Mouse (Mus musculus) cerebellum, postnatal 10 days (tissue): ENCODE data around the gene Col1a2.

Experiments
- DNase-seq, 2 experiments: peaks; one replicate each; pipeline ENCODE4 v3.0.0; 2021; ENCODE audit warnings: mixed read lengths in 2 of 2

The Col1a2 gene

GRCm38 (mm10) chr6:4504603-4505131, at the start of gene Col1a2:
Gene Col1a2, plus strand, starts transcription at chr6:4504814.
- no peak for DNase-seq

- no peak for DNase-seq
Measured at GRCm38 (mm10) chr6:4455518-4455917, 49.1 kb upstream of the Col1a2 start.

GRCm38 (mm10) chr6:4455961-4456617, 48.5 kb upstream of the Col1a2 start:
- DNase-seq: no peak

- no peak for DNase-seq
Measured at GRCm38 (mm10) chr6:4456691-4457447, 47.7 kb upstream of the Col1a2 start.

- peak; percentile 4 to 14 for DNase-seq
Measured at GRCm38 (mm10) chr6:4457555-4457996, 47.0 kb upstream of the Col1a2 start.

- no peak for DNase-seq
Measured at GRCm38 (mm10) chr6:4465320-4465719, 39.3 kb upstream of the Col1a2 start.

- no peak for DNase-seq
Measured at GRCm38 (mm10) chr6:4483577-4483936, 21.1 kb upstream of the Col1a2 start.

GRCm38 (mm10) chr6:4483937-4484601, 20.5 kb upstream of the Col1a2 start:
- DNase-seq: no peak

GRCm38 (mm10) chr6:4488349-4488748, 16.3 kb upstream of the Col1a2 start:
- peak in 1 of 2 experiments; percentile 10 for DNase-seq

- no peak for DNase-seq
Measured at GRCm38 (mm10) chr6:4488966-4489365, 15.6 kb upstream of the Col1a2 start.

- DNase-seq: no peak
Measured at GRCm38 (mm10) chr6:4489366-4490245, 15.0 kb upstream of the Col1a2 start.

GRCm38 (mm10) chr6:4493666-4494065, 10.9 kb upstream of the Col1a2 start:
- no peak for DNase-seq

- DNase-seq: no peak
Measured at GRCm38 (mm10) chr6:4496428-4496827, 8.2 kb upstream of the Col1a2 start.

- no peak for DNase-seq
Measured at GRCm38 (mm10) chr6:4503106-4503505, 1.5 kb upstream of the Col1a2 start.

GRCm38 (mm10) chr6:4505158-4505997, 764 bp downstream of the Col1a2 start:
- DNase-seq: peak; percentile 27 to 36

GRCm38 (mm10) chr6:4506106-4506505, 1.5 kb downstream of the Col1a2 start:
- peak in 1 of 2 experiments; percentile 21 for DNase-seq

GRCm38 (mm10) chr6:4506791-4507190, 2.2 kb downstream of the Col1a2 start:
- DNase-seq: no peak

- DNase-seq: no peak
Measured at GRCm38 (mm10) chr6:4507323-4507722, 2.7 kb downstream of the Col1a2 start.

GRCm38 (mm10) chr6:4508279-4508678, 3.7 kb downstream of the Col1a2 start:
- no peak for DNase-seq

- no peak for DNase-seq
Measured at GRCm38 (mm10) chr6:4509395-4509794, 4.8 kb downstream of the Col1a2 start.

- DNase-seq: no peak
Measured at GRCm38 (mm10) chr6:4514671-4515070, 10.1 kb downstream of the Col1a2 start.
